Mouse (Mus musculus) mature B cell (primary cell): ENCODE data around the gene Naa15.
"Not testable (repeated sequence)": the region's sequence is repeated elsewhere in the genome, so short reads cannot be mapped to it uniquely, and the experiment has no call there.

Experiments
- in situ Hi-C: fragments of 300-500 bp; cut with MboI; formaldehyde crosslinking; loops from 2 replicates; pipeline ENCODE4 v1.14.3; 2019

The Naa15 gene

DNA sequence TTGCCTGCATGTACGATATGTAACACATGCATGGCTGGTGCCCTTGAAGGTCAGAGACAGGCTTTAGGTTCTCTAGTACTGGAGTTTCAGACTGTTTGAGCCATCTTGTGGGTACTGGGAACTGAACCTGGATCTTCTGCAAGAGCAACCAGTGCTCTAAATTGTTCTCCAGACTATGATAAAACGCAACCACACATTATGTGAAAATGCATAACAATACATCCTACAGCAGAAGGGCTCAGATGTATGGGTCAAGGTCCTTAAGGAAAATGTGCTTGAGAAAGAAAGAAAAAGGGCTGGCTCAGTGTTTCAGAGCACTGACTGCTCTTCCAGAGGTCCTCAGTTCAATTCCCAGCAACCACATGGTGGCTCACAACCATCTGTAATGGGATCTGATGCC is 21.3 kb upstream of the Naa15 start:
- in situ Hi-C loops: no loop called here

DNA sequence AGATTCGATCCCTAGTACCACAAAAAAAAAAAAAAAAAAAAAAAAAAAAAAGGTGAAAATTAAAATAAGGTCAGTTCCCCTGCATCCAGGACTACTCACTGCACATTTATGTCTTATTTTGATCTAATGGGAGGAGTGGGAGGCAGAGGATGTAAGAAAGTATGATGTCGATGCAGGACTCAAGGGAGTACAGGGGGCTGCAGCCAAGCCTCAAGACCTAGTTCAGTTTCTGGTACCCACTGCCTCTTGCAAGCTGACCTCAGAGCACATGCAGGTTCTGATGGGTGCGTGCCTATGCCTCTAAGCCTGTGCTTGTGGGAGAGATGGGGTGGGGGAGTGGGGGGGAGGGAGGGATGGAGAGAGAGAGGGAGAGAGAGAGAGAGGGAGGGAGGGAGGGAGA is 20.1 kb upstream of the Naa15 start:
- in situ Hi-C loops: no loop called here

DNA sequence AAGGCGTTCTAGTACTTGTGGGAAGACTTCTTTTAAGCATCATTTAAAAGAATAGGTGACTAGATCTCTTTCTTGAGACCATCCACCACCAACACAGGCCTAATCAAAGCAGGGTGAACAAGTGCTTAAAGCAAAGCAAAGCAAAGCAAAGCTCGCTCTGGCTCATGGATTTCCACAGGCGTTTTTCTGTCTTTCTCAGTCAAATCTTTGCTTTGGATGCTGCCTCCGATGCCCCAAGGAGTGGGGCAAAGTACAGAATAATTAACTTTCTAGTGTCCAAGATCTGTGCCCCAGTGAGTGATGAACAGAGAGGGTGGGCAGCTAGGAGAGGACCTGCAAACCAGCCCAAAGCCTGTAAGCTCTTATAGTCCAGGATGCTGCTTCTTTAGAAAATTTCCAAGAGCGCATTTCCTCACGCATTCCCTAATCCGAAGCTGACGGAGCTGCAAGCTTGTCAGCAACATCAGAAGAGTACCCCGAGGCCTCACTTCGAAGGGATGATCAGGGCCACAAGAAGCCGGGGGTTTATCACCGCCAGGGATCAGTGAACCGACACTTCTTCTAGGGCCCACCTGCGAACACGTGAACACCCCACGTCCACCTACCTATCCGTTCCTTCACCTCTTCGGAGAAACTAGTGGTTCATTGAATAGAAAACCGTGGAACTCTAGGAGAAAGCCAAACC is 19.3 kb upstream of the Naa15 start:
- in situ Hi-C loops: no loop called here

DNA sequence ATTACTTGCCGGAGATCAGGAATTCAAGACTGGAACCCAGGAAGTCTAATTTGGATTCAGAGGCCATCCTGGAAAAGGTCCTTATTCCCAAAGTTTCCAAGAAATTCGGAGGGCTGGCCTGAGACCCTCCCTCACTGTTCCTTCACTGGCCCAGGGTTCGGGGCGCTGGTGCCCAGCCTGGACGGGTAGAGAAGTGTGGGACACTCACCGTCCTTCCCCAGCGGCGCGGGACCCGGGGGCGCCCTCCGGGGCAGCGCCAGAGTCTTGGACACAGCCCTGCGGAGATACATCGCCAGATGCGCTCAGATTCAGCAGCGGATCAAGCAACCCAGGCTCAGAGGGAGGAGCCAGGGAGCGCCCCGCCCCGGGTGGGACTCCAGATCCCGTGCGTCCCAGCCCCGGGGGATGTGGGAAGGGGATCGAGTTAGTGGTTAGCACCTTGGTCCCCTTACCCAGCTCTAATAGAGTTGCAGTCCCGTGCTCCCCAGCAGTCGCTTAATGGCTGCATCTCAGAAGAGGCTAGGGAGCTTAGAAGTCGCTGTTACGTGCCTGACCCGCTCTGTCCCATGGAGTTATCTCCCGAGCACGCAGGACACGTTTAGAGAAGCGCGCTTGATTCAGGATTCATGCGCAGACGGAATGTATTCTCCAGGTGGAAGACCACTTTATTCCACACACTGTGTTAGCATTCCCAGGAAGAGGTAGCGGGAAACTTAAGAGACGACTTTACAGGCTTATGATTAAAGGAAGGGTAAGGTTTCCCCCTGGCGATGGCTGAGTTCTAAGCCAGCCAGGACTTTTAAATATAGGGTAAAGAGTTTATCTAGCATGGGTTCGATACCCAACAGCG is 18.5 kb upstream of the Naa15 start, which contains the start of gene Mgarp:
Gene Mgarp, minus strand, starts transcription at position 520 of the 850 bp plus-strand sequence.
- in situ Hi-C loops: no loop called here

DNA sequence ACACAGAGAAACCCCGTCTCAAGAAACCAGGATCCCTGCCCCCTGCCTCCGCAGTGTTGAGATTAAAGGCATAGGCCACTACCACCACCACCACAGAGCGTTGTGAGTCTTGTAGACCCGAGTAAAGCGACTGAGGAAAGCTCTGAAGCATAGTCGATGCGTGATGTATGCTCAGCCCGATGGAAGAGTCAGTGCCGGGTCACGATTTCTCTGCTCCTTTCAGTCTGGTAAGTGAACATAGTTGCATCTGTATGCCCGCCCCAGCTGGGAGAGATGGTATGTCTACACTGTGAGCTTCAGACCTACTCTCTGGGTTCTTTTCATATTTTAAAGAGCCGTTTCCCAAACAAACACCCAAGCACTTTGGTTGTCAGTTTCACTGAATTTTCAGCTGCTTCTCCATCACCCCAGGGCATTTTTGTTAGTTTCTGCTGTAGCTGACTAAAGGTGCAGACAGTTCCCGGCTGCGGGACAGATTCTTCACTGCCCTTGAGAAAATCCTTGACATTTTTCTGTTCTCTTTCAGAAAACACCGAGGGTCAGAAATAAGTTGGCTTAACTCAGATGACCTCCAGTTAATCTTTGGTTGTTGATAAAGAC is 17.1 kb upstream of the Naa15 start:
- in situ Hi-C loops: no loop called here

DNA sequence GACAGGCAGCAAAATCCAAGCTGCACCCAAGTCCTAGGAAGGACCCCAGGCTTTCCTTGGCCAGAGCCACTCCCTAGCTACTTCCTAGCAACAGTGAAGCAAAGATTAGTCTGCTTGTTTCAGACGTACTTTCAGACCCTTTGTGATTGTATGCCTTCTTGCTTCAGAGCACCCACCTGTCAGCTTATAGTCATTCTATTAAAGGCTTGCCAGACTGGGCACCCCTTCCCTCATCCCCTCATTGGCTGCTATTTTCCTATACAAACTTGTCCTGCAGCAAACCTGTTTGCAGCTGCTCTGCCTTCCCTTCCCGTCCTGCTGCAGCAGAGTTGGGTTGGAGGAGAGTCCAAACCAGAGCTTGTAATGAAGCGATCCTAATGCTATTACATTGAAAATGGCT is 16.3 kb upstream of the Naa15 start:
- in situ Hi-C loops: no loop called here

DNA sequence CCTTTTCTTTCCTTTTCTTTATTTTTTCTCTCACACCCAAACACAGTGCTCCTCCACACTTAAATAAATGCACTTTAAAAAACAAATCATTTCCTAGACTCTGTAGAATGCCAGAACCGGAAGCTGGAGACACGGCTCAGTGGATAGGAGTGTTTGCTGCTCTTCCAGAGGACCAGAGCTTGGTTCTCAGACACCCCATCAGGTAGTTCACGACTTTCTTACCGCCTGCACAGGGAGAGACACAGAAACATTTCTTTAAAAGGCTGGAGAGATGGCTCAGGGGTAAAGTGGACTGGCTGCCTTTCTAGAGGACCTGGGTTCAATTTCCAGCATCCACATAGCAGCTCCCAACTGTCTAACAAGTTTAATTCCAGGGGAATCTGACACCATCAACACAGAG is 15.4 kb upstream of the Naa15 start:
- in situ Hi-C loops: no loop called here

DNA sequence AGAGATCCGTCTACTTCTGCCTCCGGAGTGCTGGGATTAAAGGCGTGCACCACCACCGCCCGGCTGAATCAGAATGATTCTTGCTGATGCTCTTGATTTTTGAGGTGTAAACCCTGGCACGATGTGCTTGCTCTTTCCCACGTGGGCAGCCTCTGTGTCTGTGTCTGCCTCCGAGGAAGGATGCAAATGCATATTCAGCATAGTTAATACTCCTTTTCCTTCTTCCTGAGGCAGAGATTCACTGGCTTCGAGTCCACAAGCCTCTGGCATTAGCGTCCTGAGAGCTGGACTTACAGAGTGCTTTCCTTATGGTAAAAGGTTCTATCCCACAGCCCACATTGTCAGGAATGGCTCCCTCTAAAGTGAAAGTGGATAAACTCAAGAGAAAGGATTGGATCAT is 14.3 kb upstream of the Naa15 start:
- in situ Hi-C loops: no loop called here

DNA sequence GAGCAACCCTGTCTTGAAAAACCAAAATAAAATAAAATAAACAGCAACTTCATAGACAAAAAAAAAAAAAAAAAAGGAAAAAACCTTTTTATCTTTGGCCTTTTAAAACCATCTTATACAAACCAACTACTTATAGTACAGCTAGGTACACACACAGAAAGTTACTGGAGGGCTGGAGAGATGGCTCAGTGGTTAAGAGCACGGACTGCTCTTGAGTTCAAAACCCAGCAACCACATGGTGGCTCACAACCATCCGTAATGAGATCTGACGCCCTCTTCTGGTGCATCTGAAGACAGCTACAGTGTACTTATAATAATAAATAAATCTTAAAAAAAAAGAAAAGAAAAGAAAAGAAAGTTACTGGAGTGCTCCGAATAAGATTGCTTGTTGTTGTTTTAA is 12.9 kb upstream of the Naa15 start:
- in situ Hi-C loops: not testable (repeated sequence)

DNA sequence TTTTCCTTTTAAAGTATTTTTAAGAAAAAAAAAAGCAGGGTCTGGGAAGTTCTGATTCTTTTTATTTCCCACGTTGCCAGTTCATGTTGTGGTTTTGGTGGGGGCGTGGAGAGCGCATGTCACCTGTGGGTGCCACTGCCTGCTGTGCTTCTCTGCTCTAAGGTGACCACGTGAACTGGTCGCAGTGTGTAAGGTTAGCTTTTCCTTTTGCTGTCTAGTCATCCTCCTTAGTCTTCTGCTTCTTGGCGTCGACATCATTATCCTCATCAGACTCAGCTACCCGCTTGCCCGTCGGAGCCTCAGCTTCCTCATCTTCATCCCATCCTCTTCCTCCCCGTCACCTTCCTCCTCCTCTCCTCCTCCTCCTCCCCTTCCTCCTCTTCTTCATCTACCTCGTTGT is 12.3 kb upstream of the Naa15 start:
- in situ Hi-C loops: no loop called here

DNA sequence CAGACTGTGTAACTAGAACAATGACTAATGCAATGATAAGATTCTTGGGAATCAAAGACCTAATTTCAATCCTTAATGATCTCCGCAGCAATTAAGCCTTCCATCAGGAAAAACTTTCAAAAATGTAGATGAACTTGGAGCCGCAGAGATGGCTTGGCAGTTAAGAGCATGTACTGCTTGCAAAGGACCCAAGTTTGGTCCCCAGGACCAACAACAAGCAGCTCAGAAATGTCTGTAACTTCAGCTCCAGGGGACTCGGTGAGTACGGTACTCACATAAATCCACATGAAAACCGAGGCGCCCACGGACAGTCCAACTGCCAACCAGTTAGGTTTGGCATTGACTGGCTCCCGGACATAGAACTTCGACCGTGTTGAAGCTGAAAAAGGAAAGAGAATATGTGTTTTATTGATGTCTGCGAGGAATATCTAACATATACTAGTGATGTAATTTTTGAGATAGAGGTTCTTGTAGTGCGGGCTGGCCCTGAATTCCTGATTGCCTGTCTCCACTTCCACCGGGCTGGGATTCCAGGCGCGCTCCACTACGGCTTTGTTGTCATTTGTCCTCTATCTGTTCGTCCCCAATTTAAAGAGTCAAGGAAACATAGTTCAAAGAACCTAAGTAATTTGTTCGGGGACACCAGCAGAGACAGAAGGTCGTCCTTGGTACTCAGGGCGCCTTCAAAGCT is 6.9 kb upstream of the Naa15 start:
- in situ Hi-C loops: no loop called here

DNA sequence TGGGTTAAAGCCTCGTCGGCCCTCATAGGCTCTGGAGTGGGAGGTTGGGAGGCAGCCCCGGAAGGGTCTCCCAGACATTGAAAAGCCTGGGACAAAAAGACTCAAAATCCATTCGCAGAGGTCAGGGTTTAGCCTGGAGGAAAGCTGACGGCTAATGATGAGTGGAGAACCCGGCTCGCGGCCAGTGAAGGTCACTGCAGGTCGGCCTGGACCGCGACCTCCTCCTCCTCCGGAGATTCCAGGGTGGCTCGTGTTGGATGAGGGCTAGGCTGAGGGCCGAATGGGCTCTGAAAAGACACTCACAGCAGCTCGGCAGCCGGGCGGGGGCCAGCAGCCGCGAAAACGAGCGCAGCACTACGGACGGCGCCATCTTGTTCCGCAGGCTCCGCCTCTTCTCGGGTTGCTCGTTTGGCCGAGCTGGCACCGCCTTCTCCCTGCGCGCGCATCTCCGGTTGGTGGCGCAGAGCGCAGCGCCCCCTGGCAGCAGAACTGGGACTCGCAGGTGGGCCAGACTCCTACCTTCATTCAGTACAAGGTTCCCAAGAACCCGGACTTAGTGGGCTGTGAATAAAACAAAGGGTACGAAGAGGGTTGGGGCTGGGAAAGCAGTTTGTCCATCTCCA is 6.3 kb upstream of the Naa15 start, which contains the start of gene Ndufc1:
Gene Ndufc1, minus strand, starts transcription at position 428 of the 623 bp plus-strand sequence.
- in situ Hi-C loops: no loop called here

DNA sequence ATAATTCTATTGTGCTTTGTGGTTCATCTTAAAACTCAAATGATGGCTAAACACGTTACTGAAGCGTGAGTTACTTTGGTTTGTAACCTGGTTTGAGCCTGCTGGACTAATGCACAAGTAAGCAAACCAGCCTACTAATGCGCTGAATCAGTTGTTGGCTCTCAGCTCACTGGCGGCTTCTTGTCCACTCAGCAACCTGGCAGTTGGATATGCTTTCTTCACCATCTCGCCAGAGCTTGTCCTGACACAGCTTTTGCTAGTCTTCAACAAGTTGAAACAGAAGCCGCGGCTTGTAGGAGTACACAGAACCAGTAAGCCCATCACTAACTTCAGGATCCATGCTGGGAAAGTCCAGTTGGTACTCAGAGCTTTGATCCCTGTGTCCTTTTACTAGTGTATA is 2.5 kb upstream of the Naa15 start:
- in situ Hi-C loops: no loop called here

DNA sequence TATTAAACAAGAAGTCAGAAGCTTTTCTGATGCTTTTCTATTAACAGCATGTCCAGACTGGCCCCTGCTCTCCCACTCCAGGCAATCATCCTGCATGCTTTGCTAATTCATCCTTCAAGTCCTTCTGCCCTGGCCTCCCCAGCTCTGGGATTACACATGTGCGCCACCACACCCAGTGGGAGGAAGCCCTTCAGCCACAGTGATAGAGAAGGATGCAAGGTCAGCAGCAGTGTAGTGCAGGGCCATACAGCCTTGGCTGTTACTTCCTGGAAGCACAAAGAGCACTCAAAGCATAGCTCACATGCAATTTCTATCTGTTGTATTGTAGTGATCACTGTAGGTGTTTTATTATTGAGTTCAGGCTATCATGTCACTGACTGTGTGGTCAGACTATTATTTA is 1.7 kb upstream of the Naa15 start:
- in situ Hi-C loops: no loop called here

DNA sequence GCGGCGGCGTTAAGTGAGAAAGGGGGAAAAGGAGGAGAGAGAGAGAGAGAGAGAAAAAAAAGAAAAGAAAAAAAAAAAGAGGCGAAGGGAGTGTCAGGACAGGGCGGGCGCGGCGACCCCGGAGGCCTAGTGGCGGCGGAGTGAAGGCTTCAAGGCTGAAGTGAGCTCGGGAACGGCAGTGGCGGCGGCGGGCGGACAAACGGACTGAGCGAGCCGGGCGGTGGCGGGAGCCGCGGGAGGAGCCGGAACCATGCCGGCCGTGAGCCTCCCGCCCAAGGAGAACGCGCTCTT is 1.1 kb downstream of the Naa15 start:
- in situ Hi-C loops: no loop called here

DNA sequence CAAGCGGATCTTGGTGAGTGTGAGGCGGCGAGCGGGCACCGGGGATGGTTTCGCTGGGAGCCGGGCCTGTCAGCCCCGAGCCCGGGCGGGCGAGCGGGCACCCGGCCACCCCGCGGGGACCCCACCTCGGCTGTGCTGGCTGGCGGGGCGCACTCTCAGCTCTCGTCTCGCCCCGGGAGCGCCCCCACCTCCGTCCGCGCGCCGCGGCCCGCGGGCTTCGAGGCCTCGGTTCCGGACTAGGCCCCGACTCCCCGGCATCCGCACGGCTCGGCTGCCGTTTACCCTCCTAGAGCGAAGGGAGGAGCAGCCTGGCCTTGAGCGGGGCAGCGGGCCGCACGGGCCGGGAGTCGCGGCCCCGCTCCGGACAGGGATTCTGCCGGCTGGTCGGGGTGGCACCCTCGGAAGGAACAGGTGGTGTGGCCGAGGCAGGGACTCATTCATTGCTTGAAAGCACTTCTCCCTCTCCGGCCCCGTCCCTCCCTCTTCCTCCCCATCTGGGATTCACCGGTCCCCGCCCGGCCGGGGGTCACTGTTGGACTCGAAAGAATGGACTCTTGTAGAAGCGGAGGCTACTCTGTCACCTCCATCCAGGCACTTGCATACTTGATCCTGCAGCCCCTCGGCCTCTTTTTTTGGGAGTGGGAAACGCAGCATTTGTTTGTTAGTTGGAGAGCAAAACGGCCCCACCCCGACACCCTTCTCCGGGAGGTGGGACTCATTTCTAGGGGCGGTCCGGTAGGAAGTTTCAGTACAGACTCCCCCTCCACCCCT is 1.6 kb downstream of the Naa15 start:
- in situ Hi-C loops: no loop called here

DNA sequence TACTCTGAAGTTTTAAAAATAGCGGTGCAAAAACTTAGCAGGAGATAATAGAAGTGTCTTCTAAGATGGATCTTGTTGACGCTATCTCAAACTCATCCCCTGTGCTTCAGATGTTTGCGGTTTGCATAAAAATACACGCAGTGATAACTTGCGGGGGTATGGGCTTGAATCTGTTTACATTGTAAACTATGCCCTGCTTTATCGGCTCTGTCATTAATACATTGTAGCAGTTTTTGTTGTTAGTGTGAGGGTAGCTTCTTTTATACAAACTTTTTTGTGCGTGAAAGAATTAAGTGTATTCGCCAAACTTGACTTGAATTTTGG is 2.1 kb downstream of the Naa15 start:
- in situ Hi-C loops: no loop called here

DNA sequence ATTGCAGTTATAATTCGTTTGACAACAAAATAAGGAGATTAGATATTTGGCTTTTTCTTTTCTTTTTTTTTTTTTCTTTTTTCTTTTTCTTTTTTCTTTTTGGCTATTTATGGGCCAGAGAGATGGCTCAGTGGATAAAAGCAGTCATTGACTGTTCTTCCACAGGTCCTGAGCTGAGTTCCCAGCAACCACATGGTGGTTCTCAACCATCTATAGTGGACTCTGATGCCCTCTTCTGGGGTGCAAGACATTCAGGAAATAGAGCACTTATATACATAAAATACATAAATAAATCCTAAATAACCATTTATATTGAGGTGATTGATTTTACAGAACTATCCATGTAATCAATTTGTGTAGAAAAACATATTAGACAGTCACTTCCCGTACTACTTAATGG is 2.5 kb downstream of the Naa15 start:
- in situ Hi-C loops: no loop called here

DNA sequence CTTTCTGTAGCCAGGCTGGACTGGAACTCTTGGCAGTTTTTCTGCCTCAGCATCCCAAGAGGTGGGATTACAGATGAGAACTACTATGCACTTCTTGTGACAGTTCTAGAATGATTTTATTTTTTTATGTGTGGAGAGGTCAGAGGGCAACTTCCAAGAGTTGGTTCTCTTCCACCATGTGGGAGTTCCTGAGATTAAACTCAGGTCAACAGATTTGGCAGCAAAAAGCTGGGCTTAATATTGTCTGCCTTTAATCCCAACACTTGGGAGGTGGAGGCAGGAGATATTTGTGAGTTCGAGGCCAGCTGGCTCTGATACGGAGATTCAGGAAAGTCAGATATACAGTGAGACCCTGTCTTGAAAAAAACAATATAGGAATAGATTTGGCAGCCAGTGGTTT is 3.0 kb downstream of the Naa15 start:
- in situ Hi-C loops: no loop called here

DNA sequence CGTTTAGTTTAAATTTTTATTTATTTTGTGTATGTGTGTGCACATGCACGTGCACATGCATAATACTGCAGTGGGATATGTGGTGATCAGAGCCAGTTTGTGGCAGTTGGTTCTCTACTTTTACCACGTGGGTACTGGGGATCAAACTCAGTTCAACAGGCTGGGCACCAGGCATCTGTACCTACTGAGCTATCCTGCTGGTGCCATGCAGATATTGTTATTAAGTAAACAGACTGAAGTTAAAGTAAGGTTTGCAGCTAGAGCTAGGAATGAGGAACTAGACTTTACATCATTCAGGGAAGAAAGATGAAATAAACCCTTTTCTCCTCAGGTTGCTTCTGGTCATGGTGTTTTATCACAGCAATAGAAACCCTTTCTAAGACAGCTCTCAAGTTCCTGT is 7.0 kb downstream of the Naa15 start:
- in situ Hi-C loops: no loop called here

DNA sequence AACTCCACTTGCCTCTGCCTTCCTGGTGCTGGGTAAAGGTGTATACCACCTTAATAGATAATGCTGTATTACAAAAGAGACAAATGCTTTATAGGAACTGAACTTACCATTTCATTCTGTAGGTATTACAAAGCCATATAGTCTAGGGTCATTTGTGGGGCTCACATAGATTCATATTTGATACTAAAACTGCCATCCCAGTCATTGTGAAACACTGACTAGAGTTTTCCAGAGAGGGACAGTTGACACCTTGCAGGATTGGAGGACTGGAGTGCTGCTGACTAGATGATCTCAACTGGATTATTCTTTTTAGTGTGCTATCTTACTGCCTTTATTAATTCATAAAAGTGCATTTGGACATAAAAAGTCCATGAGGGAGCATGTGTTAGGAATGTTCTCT is 10.4 kb downstream of the Naa15 start:
- in situ Hi-C loops: no loop called here

DNA sequence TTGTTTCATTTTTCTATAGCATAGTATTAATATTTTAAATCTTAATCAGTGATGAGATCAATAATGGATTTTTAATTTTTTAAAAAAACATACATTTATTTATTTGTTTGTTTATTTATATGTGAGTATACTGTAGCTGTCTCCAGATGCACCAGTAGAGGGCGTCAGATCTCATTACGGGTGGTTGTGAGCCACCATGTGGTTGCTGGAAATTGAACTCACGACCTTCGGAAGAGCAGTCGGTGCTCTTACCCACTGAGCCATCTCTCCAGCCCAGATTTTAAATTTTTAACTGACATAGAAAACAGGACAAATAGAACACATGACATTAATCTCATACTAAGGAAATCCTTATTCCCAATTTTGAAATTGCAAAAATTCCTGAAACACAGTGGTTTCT is 19.4 kb downstream of the Naa15 start:
- in situ Hi-C loops: not testable (repeated sequence)
